Mouse (Mus musculus) gastrocnemius, postnatal 4 days (tissue): ENCODE results near the gene Olfr420. TPM values are rescaled to one million over a fixed set of nuclear protein-coding genes. Genes with fewer than 3 reads are reported as not detected.

ENCODE experiments used
- DNase-seq, 2 experiments: peaks; one replicate each; pipeline ENCODE4 v3.0.0; 2021 to 2022; ENCODE audit warnings: low spot score in 2 of 2, mixed read lengths in 2 of 2
- long read RNA-seq, 2 experiments: library from polyadenylated mRNA; stranded (forward); transcript quantifications; one replicate each; pipeline ENCODE4 v2.0.0; 2021
- total RNA-seq, 2 experiments: library from RNA; stranded (reverse); gene quantifications; 2 replicates each; pipeline ENCODE4 v1.2.3; 2021

Olfr420 gene
- total RNA-seq, result not detected
- long read RNA-seq, experiment 1, result 0 reads
- long read RNA-seq, experiment 2, result 0 reads

DNA sequence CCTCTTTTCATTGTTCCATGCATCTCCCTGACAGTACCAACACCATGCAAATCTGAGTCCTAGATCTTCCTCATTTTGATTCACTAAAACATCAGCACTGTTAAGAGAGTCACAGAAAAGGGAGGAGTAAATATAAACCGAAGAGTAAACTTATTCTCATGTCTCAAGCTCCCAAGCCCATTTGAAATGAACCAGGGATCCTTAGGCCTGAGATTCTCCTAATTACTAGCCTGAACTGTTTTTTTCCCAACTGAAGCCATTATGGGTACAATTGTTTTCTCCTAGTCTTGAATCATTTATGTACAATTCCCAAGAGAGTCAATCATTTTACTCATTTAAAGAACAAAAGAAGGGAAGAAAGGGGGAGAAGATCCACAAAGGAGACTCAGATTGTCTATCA, at the start of gene Olfr420:
TSS of gene Olfr420 (plus strand) at position 301 of the 400 bp plus-strand sequence.
- no peak for DNase-seq

DNA sequence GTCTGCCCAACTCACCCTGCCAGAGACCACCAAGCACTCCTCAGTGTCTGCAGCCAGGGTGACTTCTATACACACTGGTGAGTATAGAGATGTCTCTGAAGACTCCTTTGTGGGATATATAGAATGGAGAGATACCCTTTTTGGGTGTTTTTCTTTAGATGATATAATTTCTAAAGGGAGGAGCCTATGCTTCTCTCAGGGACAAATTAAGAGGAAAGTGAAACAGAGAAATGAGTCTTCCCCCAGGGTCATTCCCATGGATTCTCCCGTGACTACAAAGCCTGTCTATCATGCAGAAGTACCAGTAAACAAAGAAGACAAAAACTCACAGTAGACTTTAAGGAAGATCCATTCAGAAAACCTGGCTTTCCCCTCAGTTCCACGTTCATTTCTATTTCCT, 34.4 kb upstream of the Olfr420 start, which contains the start of gene Olfr231:
TSS of gene Olfr231 (minus strand) at position 101 of the 400 bp plus-strand sequence.
- DNase-seq, result no peak

DNA sequence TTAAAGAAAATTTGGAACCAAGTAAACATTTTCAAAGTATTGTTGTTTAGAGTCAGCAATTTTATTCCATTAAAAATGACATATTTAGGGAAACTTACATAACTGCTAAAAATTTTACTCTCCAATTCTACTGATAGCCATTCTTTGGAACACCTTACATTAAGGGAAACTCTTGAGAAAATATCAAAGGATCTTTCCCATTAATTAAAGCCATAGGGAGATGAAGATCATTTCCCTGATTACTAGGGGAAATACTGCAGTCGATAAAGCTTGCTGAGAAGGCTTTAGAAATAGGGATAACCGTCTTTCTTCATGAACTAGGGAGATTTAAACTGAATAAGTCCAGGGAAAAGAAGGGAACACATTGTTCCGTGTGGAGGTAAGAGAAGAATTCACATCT, 24.2 kb upstream of the Olfr420 start, which contains the start of gene Olfr424:
TSS of gene Olfr424 (plus strand) at position 301 of the 400 bp plus-strand sequence.
- no peak for DNase-seq

DNA sequence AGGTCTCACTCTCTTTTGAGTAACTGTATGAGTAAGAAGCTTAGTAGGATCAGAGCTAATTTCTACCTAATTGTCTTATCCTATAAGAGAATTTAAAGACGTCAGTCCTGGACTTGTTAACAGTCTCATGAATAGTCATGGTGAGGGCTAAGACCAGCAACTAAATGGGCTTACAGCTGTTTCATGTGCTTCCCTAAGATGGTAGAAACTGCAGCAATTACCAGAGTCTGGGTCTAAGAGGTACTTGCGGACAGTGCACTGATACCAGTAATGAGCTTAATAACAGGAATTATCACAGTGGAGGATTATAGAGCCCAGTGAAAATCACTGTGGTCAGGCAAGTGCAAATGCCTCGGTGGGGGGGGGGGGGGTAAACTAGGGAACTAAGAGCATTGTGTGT, 23.4 kb upstream of the Olfr420 start:
- DNase-seq, result no peak

DNA sequence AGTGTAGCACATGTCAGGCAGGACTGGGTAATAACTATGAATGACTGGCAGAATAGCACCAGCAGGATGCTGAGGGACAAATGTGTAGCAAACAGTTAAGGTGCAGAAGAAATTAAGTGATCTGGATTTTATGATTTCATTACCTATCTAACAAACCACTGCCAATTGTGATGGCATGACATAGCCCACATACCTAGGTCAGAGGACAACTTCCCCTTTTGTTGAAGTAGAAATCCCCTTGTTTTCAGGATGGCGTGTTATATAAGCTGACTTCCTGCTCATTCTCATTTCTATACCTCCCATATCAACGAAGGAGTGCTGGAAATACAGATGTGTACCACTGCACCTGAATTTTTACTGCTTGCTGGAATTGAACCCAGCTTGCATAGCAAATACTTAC, 14.0 kb upstream of the Olfr420 start:
- DNase-seq, result no peak

DNA sequence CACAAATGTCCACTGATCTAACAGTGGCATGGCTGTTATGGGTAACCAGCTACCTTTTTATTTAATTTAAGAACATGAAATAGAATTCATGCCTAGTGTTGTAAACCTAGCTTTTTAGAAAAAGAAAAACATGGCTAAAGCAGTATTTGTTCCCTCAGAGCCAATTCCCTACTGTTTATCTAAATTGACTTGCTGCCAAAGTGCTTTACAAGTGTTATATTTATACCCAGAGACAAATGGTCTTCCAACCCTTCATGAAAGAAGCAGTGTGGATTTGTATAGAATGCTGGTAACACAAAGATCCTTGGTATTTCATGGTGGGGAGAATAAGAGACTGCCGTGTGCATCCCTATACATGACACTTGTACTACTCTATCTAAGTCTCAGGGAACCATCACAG, 8.7 kb upstream of the Olfr420 start:
- DNase-seq, result no peak

DNA sequence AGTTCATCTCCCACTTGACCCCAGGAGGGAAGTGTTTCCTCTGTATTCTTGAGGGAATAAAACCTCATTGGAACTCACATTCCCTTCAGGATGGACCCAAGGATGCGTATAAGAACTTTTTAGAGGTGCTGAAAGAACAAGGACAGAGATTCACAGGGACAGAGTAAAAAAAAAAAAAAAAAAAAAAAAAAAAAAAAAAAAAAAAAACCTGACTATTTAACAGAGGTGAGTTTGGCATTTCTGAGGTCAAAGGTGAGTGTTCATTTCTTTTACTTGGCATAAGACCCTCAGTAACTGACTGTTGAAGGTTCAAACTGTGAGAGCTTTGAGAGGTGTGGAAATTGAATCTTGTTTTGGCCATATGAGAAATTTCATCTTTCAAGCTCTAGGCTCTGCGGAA, 6.1 kb upstream of the Olfr420 start:
- no peak for DNase-seq

DNA sequence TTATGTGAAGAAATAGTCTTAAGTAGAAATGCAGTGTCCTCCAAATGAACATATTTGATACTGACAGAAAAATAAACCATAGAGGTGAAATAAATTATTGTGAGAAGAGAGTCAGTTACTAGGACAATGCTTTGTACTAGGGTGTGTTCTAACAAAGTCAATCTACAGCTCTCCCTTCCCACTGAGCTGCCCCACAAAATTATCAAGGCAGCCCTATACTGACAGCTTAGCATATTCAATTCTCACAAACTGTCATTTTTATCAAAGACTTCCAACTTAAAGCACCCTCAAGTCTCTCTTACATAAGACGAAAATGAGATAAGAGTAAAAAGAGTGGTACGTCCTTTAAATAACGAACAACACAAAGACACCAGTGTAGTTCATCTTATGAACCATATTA, 2.2 kb downstream of the Olfr420 start:
- no peak for DNase-seq

DNA sequence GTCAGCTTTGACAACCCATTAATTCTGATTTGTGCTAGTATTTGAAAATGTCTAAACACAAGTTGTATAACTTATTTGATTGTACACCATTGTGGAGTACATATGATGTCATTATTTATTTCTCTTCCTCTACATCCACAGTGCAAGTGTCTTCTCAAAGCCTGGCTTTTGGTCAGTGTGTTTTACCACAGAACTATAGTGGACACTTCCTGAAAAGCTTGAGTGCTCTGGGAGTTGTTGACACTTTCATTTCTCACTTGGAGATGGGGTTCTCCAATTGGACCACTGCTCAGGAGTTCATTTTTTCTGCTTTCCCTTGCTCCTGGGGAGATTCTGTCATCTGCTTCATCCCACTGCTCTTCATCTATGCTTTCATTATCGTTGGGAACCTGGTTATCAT, 3.1 kb downstream of the Olfr420 start:
- no peak for DNase-seq

DNA sequence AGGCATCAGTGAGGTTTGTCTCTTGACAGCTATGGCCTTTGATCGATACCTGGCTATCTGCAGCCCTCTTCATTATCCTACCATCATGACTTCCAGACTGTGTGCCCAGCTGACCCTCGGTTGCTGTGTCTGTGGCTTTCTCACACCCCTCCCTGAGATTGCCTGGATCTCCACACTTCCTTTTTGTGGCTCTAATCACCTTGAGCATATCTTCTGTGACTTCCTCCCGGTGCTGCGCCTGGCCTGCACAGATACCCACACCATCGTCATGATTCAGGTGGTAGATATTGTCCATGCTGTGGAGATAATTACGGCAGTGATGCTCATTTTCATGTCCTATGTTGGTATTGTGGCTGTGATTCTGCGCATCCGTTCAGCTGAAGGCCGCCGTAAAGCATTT, 3.7 kb downstream of the Olfr420 start:
- DNase-seq, result no peak

DNA sequence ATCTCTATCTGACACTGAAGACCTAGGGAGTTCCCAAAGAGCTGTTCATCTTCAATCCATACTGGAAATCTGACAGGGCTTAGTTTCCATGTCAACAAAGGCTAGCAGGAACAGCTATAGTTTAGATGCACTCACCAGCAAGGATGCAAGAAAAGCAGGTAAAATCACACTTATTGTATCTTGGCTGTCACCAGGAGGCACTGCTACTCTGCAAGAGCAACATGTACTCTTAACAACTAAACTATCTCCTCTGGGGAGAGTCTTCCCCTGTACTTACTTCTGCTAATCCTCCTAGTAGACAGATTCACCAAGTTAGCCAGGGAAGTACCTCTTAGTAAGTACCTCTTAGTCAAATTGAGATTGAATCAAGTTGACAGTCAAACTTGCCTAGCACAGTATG, 13.6 kb downstream of the Olfr420 start:
- DNase-seq, result no peak

DNA sequence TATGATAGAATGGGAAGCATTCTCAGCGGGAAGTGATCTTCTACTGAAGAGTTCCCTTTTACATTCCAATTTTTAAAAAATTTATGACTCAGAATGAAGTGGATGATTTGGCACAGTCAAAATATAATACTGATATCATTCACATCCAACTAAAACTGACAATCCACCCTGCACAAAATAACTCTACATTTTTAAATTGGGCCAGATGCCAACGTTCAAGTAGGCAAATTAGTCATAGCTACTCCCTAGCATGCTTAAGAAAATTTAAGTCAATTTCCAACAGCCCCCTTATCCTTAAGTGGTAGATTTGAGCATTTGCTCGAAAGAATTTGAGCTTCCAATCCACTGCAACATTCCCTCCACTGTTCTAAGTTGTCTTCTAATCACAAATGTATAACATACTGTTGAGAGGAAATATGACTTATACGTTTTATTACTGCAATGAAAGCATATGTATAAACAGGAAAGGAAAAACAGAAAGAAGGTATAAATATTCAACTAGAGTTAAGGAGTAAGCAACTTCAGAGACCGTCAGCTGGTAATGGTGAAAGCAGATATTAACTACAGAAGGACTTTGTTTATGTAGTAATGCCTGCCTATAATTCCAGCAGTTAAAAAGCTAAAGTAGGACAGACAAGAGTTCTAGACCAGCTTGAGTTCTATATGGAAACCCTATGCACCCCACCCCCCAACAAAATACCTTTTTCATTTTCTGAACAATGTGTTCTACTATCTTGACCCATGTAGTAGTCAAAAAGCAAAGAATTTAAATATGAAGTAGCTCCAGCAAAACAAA, 15.5 kb downstream of the Olfr420 start:
- no peak for DNase-seq

DNA sequence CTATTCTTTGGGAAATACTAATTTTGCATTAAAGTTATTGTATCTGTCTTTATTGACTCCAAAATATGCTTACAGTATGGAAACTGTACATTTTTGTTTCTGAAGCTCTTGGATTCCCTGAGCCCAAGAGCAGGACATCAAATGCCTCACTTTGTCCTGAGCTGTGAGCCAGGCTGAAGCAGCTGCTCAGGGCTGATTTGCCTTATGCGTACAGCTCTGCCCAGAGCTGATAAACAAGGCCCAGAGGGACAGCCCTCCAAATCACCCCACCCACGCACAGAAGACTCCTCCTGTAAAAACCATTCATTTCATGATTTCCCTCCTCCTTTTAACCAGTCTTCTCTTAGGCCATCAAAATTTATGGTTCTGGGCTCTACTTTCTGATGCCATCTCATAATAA, 16.1 kb downstream of the Olfr420 start:
- no peak for DNase-seq

DNA sequence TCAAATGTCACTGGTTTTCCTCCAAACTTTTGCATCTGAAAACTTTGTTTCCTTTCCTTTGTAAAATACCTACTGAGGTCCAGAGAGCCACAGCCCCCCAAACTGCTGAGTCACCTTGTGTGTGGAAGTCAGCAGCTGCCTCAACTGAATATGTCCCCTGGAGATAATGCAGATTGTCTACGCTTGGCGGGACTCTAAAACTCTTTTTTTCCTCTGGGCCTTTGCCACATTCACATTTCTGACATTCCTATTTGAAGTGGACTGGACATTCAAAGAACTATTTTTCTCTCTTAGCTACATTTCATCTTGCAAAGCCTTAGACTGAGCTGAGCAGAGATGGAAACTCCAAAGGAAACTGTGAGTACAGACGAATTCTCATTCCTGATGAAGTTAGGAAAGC, 17.2 kb downstream of the Olfr420 start, which contains the start of gene Spta1:
TSS of gene Spta1 (plus strand) at position 172 of the 400 bp plus-strand sequence.
- DNase-seq, result no peak

DNA sequence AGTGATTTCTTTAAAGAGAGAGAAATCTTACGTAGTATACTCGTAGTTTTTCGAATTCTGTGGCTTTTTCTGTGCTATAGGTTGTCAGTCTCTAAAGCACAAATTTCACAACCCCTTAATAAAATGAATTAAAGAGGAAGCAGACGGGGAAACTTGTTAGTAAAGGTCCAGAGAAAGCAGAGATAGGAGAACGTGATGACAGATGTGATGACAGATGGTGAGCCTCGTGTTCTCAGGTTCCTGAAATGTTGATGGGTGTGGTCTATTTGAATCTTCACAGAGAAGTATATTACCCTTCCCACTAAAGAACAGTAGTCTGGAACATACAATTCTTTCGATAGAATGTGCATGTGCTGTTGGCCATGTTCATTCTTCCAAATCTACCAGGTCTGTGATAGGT, 49.3 kb downstream of the Olfr420 start:
- DNase-seq, result no peak

Other genes starting within 250 kb of the Olfr420 start
- gene Ifi211, start 242.6 kb upstream of the Olfr420 start, total RNA-seq, result 1 to 10 TPM; 1.0 to 1.4 TPM
- 1 to 10 TPM; 6.1 to 7.1 TPM for gene Mndal, start 213.1 kb upstream of the Olfr420 start, total RNA-seq
- gene Ifi203, start 213.0 kb upstream of the Olfr420 start, total RNA-seq, result 1 to 10 TPM; 3.0 to 4.4 TPM
- not detected for gene Ifi202b, start 172.9 kb upstream of the Olfr420 start, total RNA-seq
- 1 to 10 TPM; 1.3 to 1.7 TPM for gene Ifi205, start 123.8 kb upstream of the Olfr420 start, total RNA-seq
- gene Olfr433, start 114.9 kb upstream of the Olfr420 start, total RNA-seq, result not detected
- gene Olfr432, start 106.4 kb upstream of the Olfr420 start, total RNA-seq, result not detected
- not detected for gene Olfr430, start 89.0 kb upstream of the Olfr420 start, total RNA-seq
- not detected for gene Olfr429, start 71.3 kb upstream of the Olfr420 start, total RNA-seq
- gene Olfr427, start 58.7 kb upstream of the Olfr420 start, total RNA-seq, result not detected
- not detected for gene Olfr231, start 34.5 kb upstream of the Olfr420 start, total RNA-seq
- not detected for gene Olfr424, start 24.1 kb upstream of the Olfr420 start, total RNA-seq
- gene Spta1, start 17.1 kb downstream of the Olfr420 start, total RNA-seq, result under 1 TPM; 0.39 to 0.83 TPM
- not detected for gene Olfr419, start 96.4 kb downstream of the Olfr420 start, total RNA-seq
- gene Mptx1, start 174.9 kb downstream of the Olfr420 start, total RNA-seq, result not detected
- gene Olfr417, start 209.5 kb downstream of the Olfr420 start, total RNA-seq, result not detected
- gene Olfr248, start 235.4 kb downstream of the Olfr420 start, total RNA-seq, result not detected